Mouse (Mus musculus) thymus, adult 2 months (tissue): ENCODE results near the gene Otp.

Source experiments
- CTCF ChIP-seq: fragments of 200-500 bp; IDR thresholded peaks from 2 replicates; pipeline ENCODE4 v1.5.1; 2012; ENCODE audit warnings: mild to moderate bottlenecking, control low read depth, low read length, moderate library complexity, borderline replicate concordance; ENCODE audit not compliant: control insufficient read depth, poor library complexity, insufficient read depth; ENCODE audit errors: extremely low read depth
- POLR2A ChIP-seq: fragments of 200-500 bp; IDR thresholded peaks from 2 replicates; pipeline ENCODE4 v1.6.1; 2012; ENCODE audit warnings: mild to moderate bottlenecking, low read length, control low read depth, moderate library complexity; ENCODE audit not compliant: control insufficient read depth, poor library complexity, insufficient read depth; ENCODE audit errors: extremely low read depth

DNA sequence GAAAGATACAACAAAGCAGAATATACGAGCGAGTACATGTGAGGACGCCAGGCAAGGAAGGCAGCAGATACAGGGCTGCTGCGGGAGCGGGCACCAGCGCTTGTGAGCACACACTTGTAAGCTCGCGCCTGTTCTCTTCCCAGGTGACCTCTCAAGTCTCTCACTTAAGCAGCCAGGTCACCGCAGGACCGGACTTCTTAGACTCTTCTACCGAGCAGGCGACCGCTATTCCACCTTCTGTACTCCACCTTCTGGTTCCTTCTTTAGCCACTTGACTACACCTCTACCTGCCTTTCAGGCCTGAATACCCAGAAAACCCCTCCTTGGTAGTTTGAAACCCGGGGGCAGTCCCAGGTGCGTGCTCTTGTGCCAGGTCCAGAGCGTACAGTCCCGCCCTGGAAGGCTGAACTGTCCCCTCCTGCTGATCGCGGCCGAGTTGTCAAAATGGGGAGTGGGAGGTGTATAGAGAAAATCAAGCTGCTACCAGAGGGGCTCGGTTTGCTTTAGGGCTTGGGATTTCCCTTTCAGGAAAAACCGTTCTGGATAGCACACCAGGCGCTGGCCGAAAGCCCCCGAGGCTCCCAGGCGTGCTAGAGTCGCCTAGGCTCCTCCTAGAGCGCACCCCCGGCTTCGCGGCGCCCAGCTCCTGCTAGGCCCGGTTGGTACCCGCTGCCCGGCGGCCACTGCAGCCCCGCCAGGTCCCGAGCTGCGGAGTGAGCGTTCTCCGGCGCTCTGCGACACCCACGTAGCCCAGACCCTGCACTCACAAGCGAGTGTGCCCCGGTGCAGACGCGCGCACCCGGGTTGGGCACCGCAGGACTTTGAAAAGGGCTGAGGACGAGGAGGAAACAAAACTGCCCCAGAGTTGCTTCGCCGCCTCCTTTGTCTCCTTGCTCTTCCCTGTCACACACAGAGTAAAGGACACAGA, 2.0 kb upstream of the Otp start:
- TF ChIP-seq CTCF (no peak), POLR2A (no peak)
